Mouse (Mus musculus) CH12.LX (cell line): ENCODE measurements around the gene Olfr608. TPM values are rescaled to one million over a fixed set of nuclear protein-coding genes. Genes with fewer than 3 reads are reported as not detected.

ENCODE experiments used
- DNase-seq: peaks from one replicate; pipeline ENCODE4 v3.0.0-alpha.2; 2013; ENCODE audit errors: extremely low read depth
- H3K27ac ChIP-seq: 2 replicates; pipeline ENCODE4 v1.5.1; 2012; ENCODE audit warnings: low read depth, mild to moderate bottlenecking, control low read depth, moderate library complexity; ENCODE audit not compliant: insufficient read depth
- H3K27me3 ChIP-seq: replicated peaks from 2 replicates; pipeline ENCODE3; 2012; ENCODE audit warnings: inconsistent platforms
- H3K36me3 ChIP-seq, 2 experiments: replicated peaks in 1 of 2; 2 replicates each; pipeline versions ENCODE3 to v1.6.1; 2012; ENCODE audit warnings: inconsistent platforms in 1 of 2, low read length in 1 of 2, mild to moderate bottlenecking in 1 of 2, mixed read lengths in 1 of 2, moderate library complexity in 1 of 2; ENCODE audit not compliant: control insufficient read depth in 1 of 2, insufficient read depth in 1 of 2
- H3K4me1 ChIP-seq, 2 experiments: 2 replicates each; pipeline ENCODE4 v1.6.1; 2012; ENCODE audit warnings: inconsistent platforms in 1 of 2, moderate library complexity in 1 of 2; ENCODE audit not compliant: insufficient read depth in 2 of 2, control insufficient read depth in 1 of 2
- H3K4me2 ChIP-seq: 2 replicates; pipeline ENCODE4 v1.6.1; 2012; ENCODE audit warnings: low read depth, mild to moderate bottlenecking, control low read depth; ENCODE audit not compliant: poor library complexity, insufficient read depth, severe bottlenecking
- H3K4me3 ChIP-seq, 3 experiments: fragments of 150-350 bp in 1 of 3; sonication (generic) in 1 of 3; replicated peaks in 1 of 3; 2 replicates each; pipeline versions ENCODE3 to v1.5.1; 2011 to 2012; ENCODE audit warnings: low read depth in 2 of 3, low read length in 2 of 3, mild to moderate bottlenecking in 2 of 3, moderate library complexity in 2 of 3, control low read depth in 1 of 3, improper control_type of control experiment in 1 of 3, inconsistent platforms in 1 of 3, mixed read lengths in 1 of 3; ENCODE audit not compliant: poor library complexity in 1 of 3
- H3K79me2 ChIP-seq: replicated peaks from 2 replicates; pipeline ENCODE4 v1.6.1; 2012; ENCODE audit warnings: mild to moderate bottlenecking, moderate library complexity; ENCODE audit not compliant: control insufficient read depth, poor library complexity, insufficient read depth, severe bottlenecking; ENCODE audit errors: extremely low read depth
- H3K9ac ChIP-seq: 2 replicates; pipeline ENCODE4 v1.6.1; 2012; ENCODE audit warnings: low read depth, mild to moderate bottlenecking, control low read depth, moderate library complexity; ENCODE audit not compliant: insufficient read depth
- H3K9me3 ChIP-seq: replicated peaks from 2 replicates; pipeline ENCODE3; 2012; ENCODE audit warnings: low read length, inconsistent platforms, mixed read lengths
- BHLHE40 ChIP-seq: IDR thresholded peaks from 2 replicates; pipeline ENCODE4 v1.6.1; 2011; ENCODE audit warnings: mild to moderate bottlenecking, low read depth, low read length, improper control_type of control experiment
- CHD2 ChIP-seq: IDR thresholded peaks from 2 replicates; pipeline ENCODE4 v1.6.1; 2011; ENCODE audit warnings: low read length, improper control_type of control experiment
- ELF1 ChIP-seq: IDR thresholded peaks from 2 replicates; pipeline ENCODE4 v1.6.1; 2014; ENCODE audit warnings: low read depth, mild to moderate bottlenecking, inconsistent platforms, low read length, improper control_type of control experiment
- ETS1 ChIP-seq: conservative IDR thresholded peaks from 2 replicates; pipeline ENCODE4 v1.6.1; 2012; ENCODE audit warnings: low read depth, mild to moderate bottlenecking, inconsistent platforms, low read length, improper control_type of control experiment, moderate library complexity
- GABPA ChIP-seq: IDR thresholded peaks from 2 replicates; pipeline ENCODE4 v1.6.1; 2012; ENCODE audit warnings: low read depth, low read length, improper control_type of control experiment, inconsistent platforms; ENCODE audit not compliant: insufficient replicate concordance
- IRF4 ChIP-seq: IDR thresholded peaks from 2 replicates; pipeline ENCODE4 v1.6.1; 2014; ENCODE audit warnings: low read depth, mild to moderate bottlenecking, inconsistent platforms, low read length, improper control_type of control experiment
- JUN ChIP-seq: IDR thresholded peaks from 2 replicates; pipeline ENCODE4 v1.6.1; 2011; ENCODE audit warnings: low read depth, mild to moderate bottlenecking, low read length, improper control_type of control experiment, moderate library complexity; ENCODE audit not compliant: insufficient read depth
- JUND ChIP-seq: conservative IDR thresholded peaks from 2 replicates; pipeline ENCODE4 v1.6.1; 2011; ENCODE audit warnings: low read depth, low read length, improper control_type of control experiment
- MAFK ChIP-seq: IDR thresholded peaks from 2 replicates; pipeline ENCODE4 v1.6.1; 2011; ENCODE audit warnings: low read length, improper control_type of control experiment; ENCODE audit not compliant: insufficient replicate concordance
- MAX ChIP-seq: IDR thresholded peaks from 2 replicates; pipeline ENCODE4 v1.6.1; 2011; ENCODE audit warnings: low read length, improper control_type of control experiment
- MXI1 ChIP-seq: IDR thresholded peaks from 2 replicates; pipeline ENCODE4 v1.6.1; 2011; ENCODE audit warnings: mild to moderate bottlenecking, low read depth, low read length, improper control_type of control experiment
- NELFE ChIP-seq: IDR thresholded peaks from 2 replicates; pipeline ENCODE4 v1.6.1; 2011; ENCODE audit warnings: low read depth, low read length, improper control_type of control experiment
- NRF1 ChIP-seq: IDR thresholded peaks from 2 replicates; pipeline ENCODE4 v1.6.1; 2014; ENCODE audit warnings: low read depth, mild to moderate bottlenecking, inconsistent platforms, low read length, improper control_type of control experiment, moderate library complexity
- PAX5 ChIP-seq: IDR thresholded peaks from 2 replicates; pipeline ENCODE4 v1.6.1; 2012; ENCODE audit warnings: low read length, inconsistent platforms, mixed read lengths
- POLR2A ChIP-seq: IDR thresholded peaks from 2 replicates; pipeline ENCODE4 v1.6.1; 2011; ENCODE audit warnings: low read depth, mild to moderate bottlenecking, improper control_type of control experiment, low read length
- POLR2AphosphoS2 ChIP-seq: IDR thresholded peaks from 2 replicates; pipeline ENCODE4 v1.6.1; 2011; ENCODE audit warnings: low read depth, low read length, improper control_type of control experiment
- RAD21 ChIP-seq: IDR thresholded peaks from 2 replicates; pipeline ENCODE4 v1.6.1; 2011; ENCODE audit warnings: low read depth, mild to moderate bottlenecking, low read length, improper control_type of control experiment, moderate library complexity
- RCOR1 ChIP-seq: conservative IDR thresholded peaks from 2 replicates; pipeline ENCODE4 v1.6.1; 2012; ENCODE audit warnings: low read depth, mild to moderate bottlenecking, inconsistent platforms, low read length, improper control_type of control experiment
- SIN3A ChIP-seq: IDR thresholded peaks from 2 replicates; pipeline ENCODE4 v1.6.1; 2012; ENCODE audit warnings: low read length, improper control_type of control experiment, inconsistent platforms
- UBTF ChIP-seq: IDR thresholded peaks from 2 replicates; pipeline ENCODE4 v1.6.1; 2012; ENCODE audit warnings: low read depth, mild to moderate bottlenecking, inconsistent platforms, low read length, improper control_type of control experiment, moderate library complexity
- USF1 ChIP-seq: IDR thresholded peaks from 2 replicates; pipeline ENCODE4 v1.6.1; 2014; ENCODE audit warnings: low read depth, mild to moderate bottlenecking, inconsistent platforms, low read length, improper control_type of control experiment
- USF2 ChIP-seq: conservative IDR thresholded peaks from 2 replicates; pipeline ENCODE4 v1.6.1; 2011; ENCODE audit warnings: low read depth, low read length, improper control_type of control experiment
- ZC3H11A ChIP-seq: IDR thresholded peaks from 2 replicates; pipeline ENCODE4 v1.6.1; 2012; ENCODE audit warnings: low read depth, mild to moderate bottlenecking, inconsistent platforms, low read length, improper control_type of control experiment
- ZMIZ1 ChIP-seq: IDR thresholded peaks from 2 replicates; pipeline ENCODE4 v1.6.1; 2012; ENCODE audit warnings: low read depth, mild to moderate bottlenecking, inconsistent platforms, low read length, improper control_type of control experiment
- ZNF384 ChIP-seq: IDR thresholded peaks from 2 replicates; pipeline ENCODE4 v1.6.1; 2012; ENCODE audit warnings: low read depth, low read length, improper control_type of control experiment, inconsistent platforms
- dilution Hi-C: fragments of 300-500 bp; cut with MboI; formaldehyde crosslinking; loops from 2 replicates; pipeline ENCODE4 v1.14.3; 2020; ENCODE audit warnings: low sequenced_read_pairs; ENCODE audit not compliant: extremely low pct_unique_long_range_greater_than_20kb, extremely low pct_ligation_motif_present
- in situ Hi-C: fragments of 300-500 bp; cut with MboI; formaldehyde crosslinking; loops from 3 replicates; pipeline ENCODE4 v1.14.3; 2019; ENCODE audit warnings: low sequenced_read_pairs, low pct_ligation_motif_present, low pct_unique_long_range_greater_than_20kb, mixed read lengths
- polyA plus RNA-seq: library from polyadenylated mRNA; unstranded; fragments of >175 nt; gene quantifications from 2 replicates; pipeline ENCODE4 v1.2.1, GENCODE M21; 2012; ENCODE audit warnings: low read depth; ENCODE audit not compliant: insufficient read length
- total RNA-seq, 2 experiments: library from RNA; depleted of rRNA; stranded (reverse); fragments of 300-350 nt in 1 of 2; fragments of >200 nt in 1 of 2; gene quantifications; 2 replicates each; pipeline ENCODE4 v1.2.3; 2012 to 2014

Gene Olfr608
- not detected in 2 replicates for total RNA-seq (2012; rRNA removed)
- total RNA-seq (2014; rRNA removed), result not detected in 2 replicates
- not detected in 2 replicates for polyA plus RNA-seq

DNA sequence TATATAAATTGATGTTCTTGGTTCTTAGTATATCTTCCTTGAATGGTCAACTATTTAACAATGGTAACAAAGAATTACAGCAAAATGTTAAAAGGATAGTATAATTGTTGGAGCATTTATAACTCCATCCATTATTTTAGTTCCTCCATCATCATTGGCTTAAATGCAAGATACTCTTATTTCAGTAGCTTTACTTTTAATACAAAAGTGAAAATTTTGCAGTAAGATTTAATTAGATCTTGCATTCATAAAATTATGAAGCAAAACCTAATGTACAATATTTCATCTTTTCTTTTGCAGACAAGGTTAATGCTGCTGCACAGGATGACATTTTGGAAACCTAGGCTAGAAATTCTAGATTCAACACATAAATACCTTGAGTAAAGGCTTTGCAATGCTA is at the start of gene Olfr608:
Gene Olfr608 (plus strand): TSS at position 301 of the 400 bp plus-strand sequence.
- in situ Hi-C loops (no loop called here), dilution Hi-C loops (no loop called here)
- Histone ChIP-seq H3K27ac (no peak within 1 kb of the TSS), H3K4me1 (no peaks in the 10 kb centered on the region), H3K9ac (no peak within 1 kb of the TSS), H3K4me3 (no peak within 1 kb of the TSS), H3K79me2 (no peaks in the 10 kb centered on the region), H3K4me2 (no peak within 1 kb of the TSS), H3K36me3 (no peaks in the 10 kb centered on the region), H3K9me3 (no peaks in the 10 kb centered on the region), H3K27me3 (no peaks in the 10 kb centered on the region)
- no peak for DNase-seq
- TF ChIP-seq NELFE (no peak), POLR2AphosphoS2 (no peak), IRF4 (no peak), ZNF384 (no peak), USF2 (no peak), ELF1 (no peak), POLR2A (no peak), NRF1 (no peak), RAD21 (no peak), JUND (no peak), CHD2 (no peak), GABPA (no peak), MXI1 (no peak), ETS1 (no peak), SIN3A (no peak), JUN (no peak), UBTF (no peak), RCOR1 (no peak)

DNA sequence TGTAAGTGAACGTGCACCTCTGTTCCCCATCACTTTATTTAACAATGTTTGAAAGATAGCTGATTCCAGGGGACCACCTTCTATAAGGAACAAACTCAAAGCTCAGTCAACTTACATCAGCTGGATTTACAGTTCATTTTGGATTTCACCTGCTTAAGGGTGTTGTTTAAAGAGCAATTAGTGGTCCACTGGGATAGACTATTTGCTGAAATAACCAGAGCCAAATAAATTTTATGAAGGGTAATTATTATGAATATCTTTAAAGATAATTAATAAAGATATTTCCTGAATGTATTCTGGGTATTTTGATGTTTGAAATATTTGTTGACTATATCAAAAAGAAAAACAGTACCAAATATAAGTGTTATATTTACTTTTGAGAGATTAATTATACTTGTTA is 24.3 kb upstream of the Olfr608 start, which contains the start of gene Olfr605:
Gene Olfr605 (minus strand): TSS at position 101 of the 400 bp plus-strand sequence.
- no peaks in the 10 kb centered on the region for H3K36me3 ChIP-seq
- H3K79me2 ChIP-seq, result no peaks in the 10 kb centered on the region
- H3K9ac ChIP-seq, result no peak within 1 kb of the TSS
- no peak within 1 kb of the TSS for H3K4me2 ChIP-seq
- in situ Hi-C loops (no loop called here), dilution Hi-C loops (no loop called here)
- no peak within 1 kb of the TSS for H3K27ac ChIP-seq
- no peaks in the 10 kb centered on the region for H3K27me3 ChIP-seq
- DNase-seq, result no peak
- TF ChIP-seq MAX, result no peak
- TF ChIP-seq NELFE, result no peak
- no peak for TF ChIP-seq POLR2AphosphoS2
- no peak for TF ChIP-seq IRF4
- no peak for TF ChIP-seq USF1
- no peak for TF ChIP-seq ZMIZ1
- no peak for TF ChIP-seq BHLHE40
- TF ChIP-seq CHD2, result no peak
- no peak for TF ChIP-seq MAFK
- TF ChIP-seq PAX5, result no peak
- TF ChIP-seq ZC3H11A, result no peak
- no peak for TF ChIP-seq SIN3A
- TF ChIP-seq ELF1, result no peak
- TF ChIP-seq ETS1, result no peak
- H3K4me3 ChIP-seq, result no peak within 1 kb of the TSS
- no peaks in the 10 kb centered on the region for H3K4me1 ChIP-seq
- no peaks in the 10 kb centered on the region for H3K9me3 ChIP-seq
